Mouse (Mus musculus) kidney, adult 2 months (tissue): ENCODE results near the gene Krtcap2. TPM values are rescaled to one million over a fixed set of nuclear protein-coding genes. Genes with fewer than 3 reads are reported as not detected.

ENCODE experiments used
- DNase-seq: peaks from one replicate; pipeline ENCODE4 v3.0.0; 2021
- H3K27ac ChIP-seq: fragments of 200-500 bp; 2 replicates; pipeline ENCODE4 v1.5.1; 2012; ENCODE audit warnings: low read depth, low read length, control low read depth, inconsistent platforms; ENCODE audit not compliant: insufficient read depth
- H3K27me3 ChIP-seq: fragments of 200-500 bp; replicated peaks from 2 replicates; pipeline ENCODE4 v1.6.1; 2012; ENCODE audit warnings: mild to moderate bottlenecking, moderate library complexity, low read length, inconsistent platforms; ENCODE audit not compliant: control insufficient read depth, insufficient read depth
- H3K36me3 ChIP-seq: fragments of 200-500 bp; 2 replicates; pipeline ENCODE4 v1.6.1; 2012; ENCODE audit warnings: mild to moderate bottlenecking, moderate library complexity, low read length, inconsistent platforms; ENCODE audit not compliant: control insufficient read depth, insufficient read depth
- H3K4me1 ChIP-seq: fragments of 200-500 bp; 2 replicates; pipeline ENCODE4 v1.6.1; 2011; ENCODE audit warnings: low read length; ENCODE audit not compliant: control insufficient read depth, insufficient read depth
- H3K4me3 ChIP-seq: fragments of 200-500 bp; 2 replicates; pipeline ENCODE4 v1.5.1; 2011; ENCODE audit warnings: mild to moderate bottlenecking, low read depth, low read length, control low read depth; ENCODE audit not compliant: insufficient read depth
- CTCF ChIP-seq: fragments of 200-500 bp; conservative IDR thresholded peaks from 2 replicates; pipeline ENCODE4 v1.5.1; 2011; ENCODE audit warnings: low read depth, mild to moderate bottlenecking, control low read depth, low read length, moderate library complexity, mixed read lengths; ENCODE audit not compliant: insufficient read depth, insufficient read length
- POLR2A ChIP-seq: fragments of 200-500 bp; IDR thresholded peaks from one replicate; pipeline ENCODE4 v1.6.1; 2011; ENCODE audit warnings: low read depth, low read length, control low read depth
- WGBS: fragments of 180-500 bp; shearing (Covaris S2); methylation state at CpG from one replicate; pipeline ENCODE4 v1.1.7; 2018; 5-methylcytosine and 5-hydroxymethylcytosine counted together
- polyA plus RNA-seq: library from polyadenylated mRNA; depleted of rRNA; stranded (reverse); fragments of >200 nt; gene quantifications from 2 replicates; pipeline ENCODE4 v1.2.3, GENCODE M21; 2012; rRNA removed

Gene Krtcap2
- polyA plus RNA-seq, 1 experiment: 142 TPM

DNA sequence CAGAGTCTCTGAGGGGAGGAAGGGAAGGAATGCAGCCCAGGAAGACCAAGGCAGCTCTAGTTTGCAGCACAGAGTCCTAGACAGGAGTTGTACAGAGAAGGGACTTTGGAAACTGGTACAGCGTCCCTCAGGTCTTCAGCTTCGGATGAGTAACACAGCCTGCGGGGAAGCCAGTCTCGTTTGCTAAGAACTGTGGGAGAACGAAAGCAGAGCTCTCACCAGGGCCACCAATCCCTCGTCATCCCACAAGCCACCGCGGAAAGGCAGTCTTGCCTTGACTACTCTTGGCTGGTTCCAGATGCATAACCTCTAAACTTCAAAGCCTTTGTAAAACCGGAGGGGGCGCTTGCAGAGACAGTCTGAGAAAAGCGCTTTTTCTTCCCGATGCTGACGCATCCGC lies 53.7 kb downstream of the Krtcap2 start:
- WGBS: 2% methylated on average over 14 of the region's 14 CpGs
- H3K27me3 ChIP-seq: no peaks in the 10 kb centered on the region
- H3K36me3 ChIP-seq: no peaks in the 10 kb centered on the region
- TF ChIP-seq POLR2A: no peak
- peak; percentile 31; the same call in 1 of the 2 replicates for TF ChIP-seq CTCF
- H3K4me3 ChIP-seq: peak overlapping the region; percentile 24; the same call in 1 of the 2 replicates
- peak overlapping the region; percentile 7; the same call in 1 of the 2 replicates for H3K27ac ChIP-seq
- peaks cover 3% of the 10 kb centered on the region; the same call in 1 of the 2 replicates for H3K4me1 ChIP-seq
- DNase-seq: peak; percentile 67

Other genes starting within 250 kb of the Krtcap2 start
- 33.6 and 34.5 TPM in 2 replicates for gene Rusc1, start 152.7 kb upstream of the Krtcap2 start, polyA plus RNA-seq
- not detected in 2 replicates for gene Gm43738, start 144.9 kb upstream of the Krtcap2 start, polyA plus RNA-seq
- gene Fdps, start 144.0 kb upstream of the Krtcap2 start, polyA plus RNA-seq: 40.3 and 54.9 TPM in 2 replicates
- gene Pklr, start 109.8 kb upstream of the Krtcap2 start, polyA plus RNA-seq: 79.3 and 96.0 TPM in 2 replicates
- gene Hcn3, start 85.8 kb upstream of the Krtcap2 start, polyA plus RNA-seq: 1.1 and 1.4 TPM in 2 replicates
- gene Clk2, start 81.2 kb upstream of the Krtcap2 start, polyA plus RNA-seq: 37.8 and 40.2 TPM in 2 replicates
- gene Scamp3, start 68.5 kb upstream of the Krtcap2 start, polyA plus RNA-seq: 138 and 141 TPM in 2 replicates
- 18.3 and 18.4 TPM in 2 replicates for gene Fam189b, start 62.8 kb upstream of the Krtcap2 start, polyA plus RNA-seq
- gene Gba, start 43.0 kb upstream of the Krtcap2 start, polyA plus RNA-seq: 61.6 and 65.3 TPM in 2 replicates
- 5.0 and 7.9 TPM in 2 replicates for gene Thbs3, start 30.8 kb upstream of the Krtcap2 start, polyA plus RNA-seq
- gene Mtx1, start 18.9 kb upstream of the Krtcap2 start, polyA plus RNA-seq: 257 and 283 TPM in 2 replicates
- gene Muc1, start 16.9 kb upstream of the Krtcap2 start, polyA plus RNA-seq: 45.9 and 53.8 TPM in 2 replicates
- gene Trim46, start 343 bp downstream of the Krtcap2 start, polyA plus RNA-seq: 9.1 and 10.5 TPM in 2 replicates
- 431 and 562 TPM in 2 replicates for gene Dpm3, start 13.4 kb downstream of the Krtcap2 start, polyA plus RNA-seq
- 109 and 110 TPM in 2 replicates for gene Slc50a1, start 24.6 kb downstream of the Krtcap2 start, polyA plus RNA-seq
- gene Efna1, start 35.2 kb downstream of the Krtcap2 start, polyA plus RNA-seq: 54.1 and 59.2 TPM in 2 replicates
- gene Efna3, start 77.0 kb downstream of the Krtcap2 start, polyA plus RNA-seq: 2.4 and 4.2 TPM in 2 replicates
- gene Efna4, start 92.1 kb downstream of the Krtcap2 start, polyA plus RNA-seq: 8.2 and 10.4 TPM in 2 replicates
- 95.1 and 111 TPM in 2 replicates for gene Adam15, start 104.0 kb downstream of the Krtcap2 start, polyA plus RNA-seq
- 0.38 and 0.41 TPM in 2 replicates for gene Dcst2, start 116.0 kb downstream of the Krtcap2 start, polyA plus RNA-seq
- gene Dcst1, start 119.3 kb downstream of the Krtcap2 start, polyA plus RNA-seq: 1.8 and 2.2 TPM in 2 replicates
- gene Zbtb7b, start 148.8 kb downstream of the Krtcap2 start, polyA plus RNA-seq: 54.3 and 58.8 TPM in 2 replicates
- 0.15 TPM in 1 of 2 replicates, not detected in the other for gene Lenep, start 156.8 kb downstream of the Krtcap2 start, polyA plus RNA-seq
- 54.6 and 56.7 TPM in 2 replicates for gene Flad1, start 165.9 kb downstream of the Krtcap2 start, polyA plus RNA-seq
- gene Cks1b, start 172.4 kb downstream of the Krtcap2 start, polyA plus RNA-seq: 6.8 and 7.3 TPM in 2 replicates
- 53.2 and 57.2 TPM in 2 replicates for gene Shc1, start 172.5 kb downstream of the Krtcap2 start, polyA plus RNA-seq
- 26.2 and 45.6 TPM in 2 replicates for gene Pygo2, start 184.2 kb downstream of the Krtcap2 start, polyA plus RNA-seq
- 60.5 and 61.3 TPM in 2 replicates for gene Pbxip1, start 190.7 kb downstream of the Krtcap2 start, polyA plus RNA-seq
- gene Pmvk, start 208.6 kb downstream of the Krtcap2 start, polyA plus RNA-seq: 20.6 and 27.2 TPM in 2 replicates